Mouse (Mus musculus) hindbrain, embryonic 12.5 days (tissue): ENCODE data around the gene Cryl1. TPM values are rescaled to one million over a fixed set of nuclear protein-coding genes. Genes with fewer than 3 reads are reported as not detected.

Experiments used
- ATAC-seq: fragments of 200-750 bp; cut with Nextera tagmentation; 2 replicates; pipeline ENCODE4 v1.8.0; 2017; ENCODE audit warnings: moderate TSS enrichment; ENCODE audit not compliant: low FRiP score
- H3K27ac ChIP-seq: fragments of 300-500 bp; sonication (generic); 2 replicates; pipeline ENCODE4 v1.5.1; 2016; ENCODE audit warnings: mild to moderate bottlenecking
- H3K27me3 ChIP-seq: fragments of 300-500 bp; sonication (generic); 2 replicates; pipeline ENCODE4 v1.6.1; 2016; ENCODE audit warnings: mild to moderate bottlenecking
- H3K36me3 ChIP-seq: fragments of 300-500 bp; sonication (generic); 2 replicates; pipeline ENCODE4 v1.6.1; 2016; ENCODE audit warnings: mild to moderate bottlenecking
- H3K4me1 ChIP-seq: fragments of 300-500 bp; sonication (generic); 2 replicates; pipeline ENCODE4 v1.6.1; 2016
- H3K4me2 ChIP-seq: fragments of 300-500 bp; sonication (generic); replicated peaks from 2 replicates; pipeline ENCODE4 v1.6.1; 2016; ENCODE audit warnings: mild to moderate bottlenecking
- H3K4me3 ChIP-seq: fragments of 300-500 bp; sonication (generic); 2 replicates; pipeline ENCODE4 v1.5.1; 2016; ENCODE audit warnings: mild to moderate bottlenecking
- H3K9ac ChIP-seq: fragments of 300-500 bp; sonication (generic); 2 replicates; pipeline ENCODE4 v1.6.1; 2016; ENCODE audit warnings: mild to moderate bottlenecking, moderate library complexity
- H3K9me3 ChIP-seq: fragments of 300-500 bp; sonication (generic); replicated peaks from 2 replicates; pipeline ENCODE4 v1.6.1; 2016; ENCODE audit warnings: mild to moderate bottlenecking
- WGBS: fragments of 180-500 bp; shearing (Covaris S2); methylation state at CpG from one replicate; pipeline ENCODE4 v1.1.7; 2016; 5-methylcytosine and 5-hydroxymethylcytosine counted together
- polyA plus RNA-seq: library from polyadenylated mRNA; unstranded; fragments of >200 nt; fragmentation: Nextera tagmentation; extraction: Ambion mirVana; gene quantifications from 2 replicates; pipeline ENCODE4 v1.2.1, GENCODE M21; 2016

Cryl1 gene
- polyA plus RNA-seq = 10.4 and 11.0 TPM in 2 replicates

GRCm38 (mm10) chr14:57398065-57398757 is at the start of gene Cryl1:
Cryl1 (minus strand) TSS chr14:57398529.
- peak within 1 kb of the TSS; percentile 63 for H3K4me3 ChIP-seq
- 3% methylated on average over 43 of the region's 43 CpGs for WGBS
- no peak within 1 kb of the TSS for H3K27ac ChIP-seq
- peak within 1 kb of the TSS; percentile 80 for H3K9ac ChIP-seq
- H3K9me3 ChIP-seq = peaks cover 4% of the 10 kb centered on the region; the same call in 1 of the 2 replicates
- H3K36me3 ChIP-seq = no peaks in the 10 kb centered on the region
- peaks cover 11% of the 10 kb centered on the region; the same call in 1 of the 2 replicates for H3K27me3 ChIP-seq
- H3K4me2 ChIP-seq = peak within 1 kb of the TSS; percentile 85
- peak; percentile 100 for ATAC-seq
- peaks cover 10% of the 10 kb centered on the region for H3K4me1 ChIP-seq

GRCm38 (mm10) chr14:57430451-57430850 is 32.1 kb upstream of the Cryl1 start:
- 94% methylated on average over 2 of the region's 2 CpGs for WGBS
- no peaks in the 10 kb centered on the region for H3K27me3 ChIP-seq

GRCm38 (mm10) chr14:57424212-57424561 is 25.9 kb upstream of the Cryl1 start:
- Histone ChIP-seq H3K4me3 (peak overlapping the region; percentile 95), H3K9ac (peak overlapping the region; percentile 89), H3K36me3 (no peaks in the 10 kb centered on the region), H3K4me1 (peaks cover 6% of the 10 kb centered on the region; the same call in 1 of the 2 replicates), H3K27ac (peak overlapping the region; percentile 78), H3K4me2 (peak overlapping the region; percentile 58), H3K27me3 (no peaks in the 10 kb centered on the region; the same call in 1 of the 2 replicates), H3K9me3 (no peaks in the 10 kb centered on the region)
- WGBS = 2% methylated on average over 24 of the region's 24 CpGs
- peak; percentile 92 for ATAC-seq

More at GRCm38 (mm10) chr14:57430451-57430850, 32.1 kb upstream of the Cryl1 start:
- Histone ChIP-seq H3K4me2 (no peak overlapping the region), H3K4me3 (no peak overlapping the region), H3K9ac (no peak overlapping the region), H3K9me3 (no peaks in the 10 kb centered on the region), H3K4me1 (no peaks in the 10 kb centered on the region), H3K27ac (no peak overlapping the region), H3K36me3 (no peaks in the 10 kb centered on the region; the same call in 1 of the 2 replicates)
- no peak for ATAC-seq

- peak within 1 kb of the TSS; percentile 78 for H3K27ac ChIP-seq
- WGBS = 5% methylated on average over 38 of the region's 42 CpGs
These were observed 25.3 kb upstream of the Cryl1 start, which contains the start of gene Ift88 for GRCm38 (mm10) chr14:57423432-57424211. Ift88 (plus strand) TSS chr14:57424062.

GRCm38 (mm10) chr14:57417187-57417586 is 18.9 kb upstream of the Cryl1 start:
- H3K4me2 ChIP-seq = no peak overlapping the region
- no peak for ATAC-seq
- no peak overlapping the region for H3K9ac ChIP-seq
- WGBS = 92% methylated on average over 2 of the region's 2 CpGs
- H3K9me3 ChIP-seq = no peaks in the 10 kb centered on the region
- no peaks in the 10 kb centered on the region for H3K36me3 ChIP-seq
- H3K4me3 ChIP-seq = no peak overlapping the region
- H3K27me3 ChIP-seq = no peaks in the 10 kb centered on the region; the same call in 1 of the 2 replicates
- no peaks in the 10 kb centered on the region for H3K4me1 ChIP-seq
- H3K27ac ChIP-seq = no peak overlapping the region

More at GRCm38 (mm10) chr14:57423432-57424211, 25.3 kb upstream of the Cryl1 start, which contains the start of gene Ift88:
- peak within 1 kb of the TSS; percentile 95 for H3K4me3 ChIP-seq
- peak within 1 kb of the TSS; percentile 89 for H3K9ac ChIP-seq
- peaks cover 6% of the 10 kb centered on the region; the same call in 1 of the 2 replicates for H3K4me1 ChIP-seq
- peak within 1 kb of the TSS; percentile 58 for H3K4me2 ChIP-seq
- H3K36me3 ChIP-seq = no peaks in the 10 kb centered on the region
- H3K27me3 ChIP-seq = no peaks in the 10 kb centered on the region; the same call in 1 of the 2 replicates
- ATAC-seq = peak; percentile 100
- no peaks in the 10 kb centered on the region for H3K9me3 ChIP-seq

GRCm38 (mm10) chr14:57412166-57412565 is 13.8 kb upstream of the Cryl1 start:
- no peak overlapping the region for H3K4me3 ChIP-seq
- H3K4me2 ChIP-seq = no peak overlapping the region
- ATAC-seq = no peak
- WGBS = 54% methylated on average over 7 of the region's 7 CpGs
- H3K4me1 ChIP-seq = peaks cover under 1% of the 10 kb centered on the region
- no peaks in the 10 kb centered on the region for H3K9me3 ChIP-seq
- no peak overlapping the region for H3K9ac ChIP-seq
- no peaks in the 10 kb centered on the region for H3K36me3 ChIP-seq
- no peaks in the 10 kb centered on the region; the same call in 1 of the 2 replicates for H3K27me3 ChIP-seq
- H3K27ac ChIP-seq = no peak overlapping the region

GRCm38 (mm10) chr14:57409106-57409505 is 10.8 kb upstream of the Cryl1 start:
- ATAC-seq = no peak

GRCm38 (mm10) chr14:57408100-57408499 is 9.8 kb upstream of the Cryl1 start:
- Histone ChIP-seq H3K27ac (no peak overlapping the region), H3K4me3 (no peak overlapping the region), H3K9me3 (no peaks in the 10 kb centered on the region), H3K9ac (no peak overlapping the region), H3K4me1 (peaks cover 3% of the 10 kb centered on the region), H3K27me3 (no peaks in the 10 kb centered on the region), H3K36me3 (no peaks in the 10 kb centered on the region), H3K4me2 (no peak overlapping the region)
- no peak for ATAC-seq
- 79% methylated on average over 8 of the region's 8 CpGs for WGBS

More at GRCm38 (mm10) chr14:57409106-57409505, 10.8 kb upstream of the Cryl1 start:
- WGBS = 20% methylated on average over 6 of the region's 6 CpGs
- Histone ChIP-seq H3K4me1 (peaks cover 3% of the 10 kb centered on the region), H3K4me2 (no peak overlapping the region), H3K36me3 (no peaks in the 10 kb centered on the region), H3K4me3 (no peak overlapping the region), H3K9ac (no peak overlapping the region), H3K9me3 (no peaks in the 10 kb centered on the region), H3K27ac (no peak overlapping the region), H3K27me3 (no peaks in the 10 kb centered on the region)

GRCm38 (mm10) chr14:57407039-57407987 is 9.0 kb upstream of the Cryl1 start:
- Histone ChIP-seq H3K36me3 (no peaks in the 10 kb centered on the region), H3K4me2 (peak overlapping the region; percentile 36), H3K9ac (no peak overlapping the region), H3K27ac (no peak overlapping the region), H3K4me1 (peaks cover 3% of the 10 kb centered on the region), H3K4me3 (0 out of 2 replicates have a peak overlapping the region, but pooled peaks have one; percentile 12), H3K9me3 (peaks cover under 1% of the 10 kb centered on the region; the same call in 1 of the 2 replicates), H3K27me3 (no peaks in the 10 kb centered on the region)
- ATAC-seq = peak; percentile 74
- WGBS = 5% methylated on average over 12 of the region's 12 CpGs

- Histone ChIP-seq H3K9me3 (peaks cover 4% of the 10 kb centered on the region; the same call in 1 of the 2 replicates), H3K9ac (no peak overlapping the region), H3K4me3 (no peak overlapping the region), H3K27me3 (peaks cover 4% of the 10 kb centered on the region; the same call in 1 of the 2 replicates), H3K4me2 (no peak overlapping the region), H3K36me3 (no peaks in the 10 kb centered on the region), H3K27ac (no peak overlapping the region), H3K4me1 (peaks cover 12% of the 10 kb centered on the region)
- no peak for ATAC-seq
These were observed 4.5 kb upstream of the Cryl1 start for GRCm38 (mm10) chr14:57402815-57403214.

GRCm38 (mm10) chr14:57398813-57399427 is 591 bp upstream of the Cryl1 start:
- Histone ChIP-seq H3K4me2 (peak overlapping the region; percentile 85), H3K36me3 (no peaks in the 10 kb centered on the region), H3K4me3 (peak overlapping the region; percentile 63), H3K9me3 (peaks cover 4% of the 10 kb centered on the region; the same call in 1 of the 2 replicates), H3K4me1 (peaks cover 10% of the 10 kb centered on the region), H3K9ac (peak overlapping the region; percentile 80), H3K27me3 (peaks cover 11% of the 10 kb centered on the region; the same call in 1 of the 2 replicates), H3K27ac (no peak overlapping the region)
- ATAC-seq = peak; percentile 17; the same call in 1 of the 2 replicates
- WGBS = 21% methylated on average over 13 of the region's 13 CpGs
